Mouse (Mus musculus): ENCODE measurements around the gene Gm49721. TPM values are rescaled to one million over a fixed set of nuclear protein-coding genes. Genes with fewer than 3 reads are reported as not detected.
"Not testable (repeated sequence)": the region's sequence is repeated elsewhere in the genome, so short reads cannot be mapped to it uniquely, and the experiment has no call there.

Gene Gm49721
- total RNA-seq (2012; rRNA removed) (0.13 TPM in 1 of 2 replicates, not detected in the other), total RNA-seq (2014; rRNA removed) (not detected in 2 replicates), polyA plus RNA-seq (2012; ENCODE audit: insufficient read length, low read depth) (not detected in 2 replicates)

GRCm38 (mm10) chr17:6978287-6979248, at the start of gene Gm49721:
Gm49721 (plus strand) TSS chr17:6978904.
- H3K4me1 ChIP-seq (ENCODE audit: control insufficient read depth in 1 of 2, insufficient read depth in 2 of 2); H3K36me3 ChIP-seq (replicated peaks in 1 of 2; ENCODE audit: control insufficient read depth in 1 of 2, insufficient read depth in 1 of 2, low read length in 1 of 2); H3K79me2 ChIP-seq (replicated peaks; ENCODE audit: control insufficient read depth, extremely low read depth, insufficient read depth, poor library complexity, severe bottlenecking); DNase-seq (ENCODE audit: extremely low read depth); H3K27me3 ChIP-seq (replicated peaks); in situ Hi-C loops (cut with MboI; ENCODE audit: low pct_ligation_motif_present, low pct_unique_long_range_greater_than_20kb, low sequenced_read_pairs); dilution Hi-C loops (cut with MboI; ENCODE audit: extremely low pct_ligation_motif_present, extremely low pct_unique_long_range_greater_than_20kb, low sequenced_read_pairs); H3K9me3 ChIP-seq (replicated peaks; ENCODE audit: low read length): not testable (repeated sequence)
- peak within 1 kb of the TSS; percentile 99 for H3K9ac ChIP-seq (ENCODE audit: insufficient read depth, low read depth)
- peak within 1 kb of the TSS; percentile 31; the same call in 1 of the 2 replicates for H3K27ac ChIP-seq (ENCODE audit: insufficient read depth, low read depth)
- peak within 1 kb of the TSS; percentile 32 to 95 (median 63) for H3K4me3 ChIP-seq (replicated peaks in 1 of 3; ENCODE audit: low read depth in 2 of 3, low read length in 2 of 3, poor library complexity in 1 of 3)
- H3K4me2 ChIP-seq (ENCODE audit: insufficient read depth, low read depth, poor library complexity, severe bottlenecking): peak within 1 kb of the TSS; percentile 89
- TF ChIP-seq TCF12 (IDR thresholded peaks at IDR 0.05; ENCODE audit: low read depth, low read length): peak; percentile 21; the same call in 1 of the 2 replicates
- TF ChIP-seq MXI1 (IDR thresholded peaks at IDR 0.05; ENCODE audit: low read depth, low read length): 0 out of 2 replicates have a peak, but pooled peaks have one; percentile 38
- TF ChIP-seq NELFE (IDR thresholded peaks at IDR 0.05; ENCODE audit: low read depth, low read length): 0 out of 2 replicates have a peak, but pooled peaks have one; percentile 22
- TF ChIP-seq POLR2A (IDR thresholded peaks at IDR 0.05; ENCODE audit: low read depth, low read length): peak; percentile 56; the same call in 1 of the 2 replicates

- H3K4me1 ChIP-seq (ENCODE audit: control insufficient read depth in 1 of 2, insufficient read depth in 2 of 2); H3K9me3 ChIP-seq (replicated peaks; ENCODE audit: low read length); in situ Hi-C loops (cut with MboI; ENCODE audit: low pct_ligation_motif_present, low pct_unique_long_range_greater_than_20kb, low sequenced_read_pairs); H3K36me3 ChIP-seq (replicated peaks in 1 of 2; ENCODE audit: control insufficient read depth in 1 of 2, insufficient read depth in 1 of 2, low read length in 1 of 2); H3K4me3 ChIP-seq (replicated peaks in 1 of 3; ENCODE audit: low read depth in 2 of 3, low read length in 2 of 3, poor library complexity in 1 of 3); dilution Hi-C loops (cut with MboI; ENCODE audit: extremely low pct_ligation_motif_present, extremely low pct_unique_long_range_greater_than_20kb, low sequenced_read_pairs); H3K9ac ChIP-seq (ENCODE audit: insufficient read depth, low read depth); H3K79me2 ChIP-seq (replicated peaks; ENCODE audit: control insufficient read depth, extremely low read depth, insufficient read depth, poor library complexity, severe bottlenecking); H3K4me2 ChIP-seq (ENCODE audit: insufficient read depth, low read depth, poor library complexity, severe bottlenecking); H3K27ac ChIP-seq (ENCODE audit: insufficient read depth, low read depth); H3K27me3 ChIP-seq (replicated peaks); DNase-seq (ENCODE audit: extremely low read depth): not testable (repeated sequence)
Measured at GRCm38 (mm10) chr17:6931625-6932024, 47.1 kb upstream of the Gm49721 start.

- H3K4me1 ChIP-seq (ENCODE audit: control insufficient read depth in 1 of 2, insufficient read depth in 2 of 2); H3K9ac ChIP-seq (ENCODE audit: insufficient read depth, low read depth); H3K27ac ChIP-seq (ENCODE audit: insufficient read depth, low read depth); dilution Hi-C loops (cut with MboI; ENCODE audit: extremely low pct_ligation_motif_present, extremely low pct_unique_long_range_greater_than_20kb, low sequenced_read_pairs); H3K4me2 ChIP-seq (ENCODE audit: insufficient read depth, low read depth, poor library complexity, severe bottlenecking); H3K27me3 ChIP-seq (replicated peaks); H3K79me2 ChIP-seq (replicated peaks; ENCODE audit: control insufficient read depth, extremely low read depth, insufficient read depth, poor library complexity, severe bottlenecking); in situ Hi-C loops (cut with MboI; ENCODE audit: low pct_ligation_motif_present, low pct_unique_long_range_greater_than_20kb, low sequenced_read_pairs); DNase-seq (ENCODE audit: extremely low read depth); H3K9me3 ChIP-seq (replicated peaks; ENCODE audit: low read length); H3K4me3 ChIP-seq (replicated peaks in 1 of 3; ENCODE audit: low read depth in 2 of 3, low read length in 2 of 3, poor library complexity in 1 of 3); H3K36me3 ChIP-seq (replicated peaks in 1 of 2; ENCODE audit: control insufficient read depth in 1 of 2, insufficient read depth in 1 of 2, low read length in 1 of 2): not testable (repeated sequence)
Measured at GRCm38 (mm10) chr17:6942560-6942959, 36.1 kb upstream of the Gm49721 start.

GRCm38 (mm10) chr17:6947637-6947983, 31.1 kb upstream of the Gm49721 start:
- Histone ChIP-seq H3K9ac (ENCODE audit: insufficient read depth, low read depth) (peak overlapping the region; percentile 73; the same call in 1 of the 2 replicates), H3K4me3 (replicated peaks in 1 of 3; ENCODE audit: low read depth in 2 of 3, low read length in 2 of 3, poor library complexity in 1 of 3) (peak overlapping the region in 2 of 3 experiments; percentile 52 to 98), H3K4me2 (ENCODE audit: insufficient read depth, low read depth, poor library complexity, severe bottlenecking) (peak overlapping the region; percentile 40)
- H3K9me3 ChIP-seq (replicated peaks; ENCODE audit: low read length); H3K4me1 ChIP-seq (ENCODE audit: control insufficient read depth in 1 of 2, insufficient read depth in 2 of 2); H3K36me3 ChIP-seq (replicated peaks in 1 of 2; ENCODE audit: control insufficient read depth in 1 of 2, insufficient read depth in 1 of 2, low read length in 1 of 2); DNase-seq (ENCODE audit: extremely low read depth); in situ Hi-C loops (cut with MboI; ENCODE audit: low pct_ligation_motif_present, low pct_unique_long_range_greater_than_20kb, low sequenced_read_pairs); H3K79me2 ChIP-seq (replicated peaks; ENCODE audit: control insufficient read depth, extremely low read depth, insufficient read depth, poor library complexity, severe bottlenecking); H3K27ac ChIP-seq (ENCODE audit: insufficient read depth, low read depth); H3K27me3 ChIP-seq (replicated peaks); dilution Hi-C loops (cut with MboI; ENCODE audit: extremely low pct_ligation_motif_present, extremely low pct_unique_long_range_greater_than_20kb, low sequenced_read_pairs): not testable (repeated sequence)

Data from CH12.LX (cell line).